8 mouse cellular contexts compared by ENCODE assay signal in the genomic region with DNA sequence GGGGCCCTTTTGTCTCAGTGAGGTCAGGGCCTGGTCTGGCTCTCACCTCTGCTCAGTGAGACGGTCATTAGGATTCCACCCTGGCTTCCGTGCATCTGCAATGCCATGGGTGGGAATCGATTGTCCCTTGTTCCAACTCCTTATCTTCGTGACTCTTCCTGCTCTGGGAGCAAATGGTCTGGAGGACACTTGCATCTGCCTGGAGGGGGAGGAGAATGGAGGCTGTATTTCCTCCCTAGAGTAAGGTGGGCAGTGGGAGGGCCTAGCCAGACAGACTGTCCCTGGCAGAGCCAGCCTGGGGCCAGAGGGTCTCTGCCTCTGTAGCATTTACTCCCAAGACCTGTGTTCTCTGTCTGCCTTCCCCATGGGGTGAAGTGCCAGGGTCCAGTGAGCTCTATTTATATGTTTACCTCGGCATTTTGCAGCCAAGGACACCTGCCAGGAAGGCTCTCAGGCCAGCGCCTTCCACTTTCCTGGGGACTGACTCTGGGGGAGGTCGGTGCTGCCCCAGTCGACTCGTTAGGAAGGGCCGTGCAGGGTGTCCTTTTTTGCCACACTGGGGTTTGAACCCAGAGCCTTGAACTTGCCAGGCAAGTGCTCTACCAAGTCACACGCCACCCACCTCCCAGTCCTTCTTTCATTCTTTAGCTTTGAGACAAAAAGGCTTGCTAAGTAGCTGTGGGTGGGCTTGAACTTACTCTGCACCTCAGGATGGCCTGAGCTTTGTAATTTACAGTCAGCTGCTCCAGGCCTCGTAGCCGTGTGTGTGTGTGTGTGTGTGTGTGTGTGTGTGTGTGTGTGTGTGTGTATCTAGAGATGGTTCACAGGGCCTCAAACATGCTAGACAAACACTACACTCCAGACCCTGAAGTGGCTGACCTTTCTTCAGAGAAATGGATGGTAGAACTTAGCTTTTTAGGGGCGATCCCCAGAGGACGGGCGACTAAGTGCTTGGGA.
DNase-seq lines count a peak whose midpoint lies in the region; ATAC-seq and TF ChIP-seq lines count a peak whose summit lies in the region.

No protein-coding gene starts in this region.

- peaks cover 19% of the 10 kb centered on the region for H3K79me2 ChIP-seq in liver, adult 2 months (ENCODE audit: control insufficient read depth, insufficient read depth, low read length)

- 0 out of 2 replicates have a peak overlapping the region, but pooled peaks have one; percentile 3 for H3K27ac ChIP-seq in liver, adult 2 months (replicated peaks; ENCODE audit: insufficient read depth, low read depth, low read length)
- H3K27ac ChIP-seq in intestine, embryonic 16.5 days (ENCODE audit: low read length) = peak overlapping the region; percentile 40; the same call in 1 of the 2 replicates
- no peak overlapping the region for H3K27ac ChIP-seq in neural tube, embryonic 12.5 days

- no peak overlapping the region for H3K4me2 ChIP-seq in intestine, embryonic 16.5 days (ENCODE audit: low read depth, low read length)
- peak overlapping the region; percentile 98 for H3K4me2 ChIP-seq in neural tube, embryonic 12.5 days (replicated peaks)

- no peak overlapping the region for H3K4me3 ChIP-seq in liver, adult 2 months (ENCODE audit: insufficient read depth, low read depth, low read length)
- H3K4me3 ChIP-seq in intestine, embryonic 16.5 days (ENCODE audit: low read length) = no peak overlapping the region
- peak overlapping the region; percentile 98; the same call in 1 of the 2 replicates for H3K4me3 ChIP-seq in neural tube, embryonic 12.5 days

- no peaks in the 10 kb centered on the region for H3K9me3 ChIP-seq in intestine, embryonic 16.5 days (ENCODE audit: control insufficient read depth, low read length)
- H3K9me3 ChIP-seq in neural tube, embryonic 12.5 days = no peaks in the 10 kb centered on the region

- no peak overlapping the region for H3K9ac ChIP-seq in liver, adult 2 months (ENCODE audit: low read depth, low read length)
- H3K9ac ChIP-seq in intestine, embryonic 16.5 days (ENCODE audit: low read depth, low read length) = 0 out of 2 replicates have a peak overlapping the region, but pooled peaks have one; percentile 42
- H3K9ac ChIP-seq in neural tube, embryonic 12.5 days = peak overlapping the region; percentile 10

- no peak for ATAC-seq in intestine, embryonic 16.5 days
- ATAC-seq in neural tube, embryonic 12.5 days (ENCODE audit: low FRiP score, low read depth) = no peak
- ATAC-seq in megakaryocyte progenitor cell, adult 5-6 weeks (replicated peaks; ENCODE audit: poor library complexity) = no peak

- H3K4me1 ChIP-seq in liver, adult 2 months (ENCODE audit: control insufficient read depth, insufficient read depth, low read length) = peaks cover 59% of the 10 kb centered on the region
- H3K4me1 ChIP-seq in intestine, embryonic 16.5 days (ENCODE audit: control insufficient read depth, insufficient read depth, low read length) = peaks cover 83% of the 10 kb centered on the region
- peaks cover 91% of the 10 kb centered on the region for H3K4me1 ChIP-seq in neural tube, embryonic 12.5 days

- H3K27me3 ChIP-seq in liver, adult 2 months (ENCODE audit: control insufficient read depth, insufficient read depth, low read length) = no peaks in the 10 kb centered on the region
- H3K27me3 ChIP-seq in intestine, embryonic 16.5 days (replicated peaks; ENCODE audit: control insufficient read depth, insufficient read depth, low read length) = 0 out of 2 replicates have a peak, but pooled peaks cover 3% of the 10 kb centered on the region
- H3K27me3 ChIP-seq in neural tube, embryonic 12.5 days (replicated peaks) = no peaks in the 10 kb centered on the region

- TF ChIP-seq POLR2A in liver, adult 2 months (IDR thresholded peaks at IDR 0.05; ENCODE audit: extremely low read depth, insufficient read depth, low read length) = no peak

- peak; percentile 37 for DNase-seq in adrenal gland, adult 2 months
- DNase-seq in adrenal gland, postnatal 14 days = no peak
- peak; percentile 60 for DNase-seq in liver, adult 2 months (ENCODE audit: extremely low read depth, low read depth, low spot score)
- no peak for DNase-seq in liver
- DNase-seq in cerebellum, postnatal 14 days = no peak

- 27% methylated on average over 16 of the region's 16 CpGs for WGBS in liver, adult 2 months
- WGBS in intestine, embryonic 16.5 days = 55% methylated on average over 16 of the region's 16 CpGs
- WGBS in neural tube, embryonic 12.5 days = 46% methylated on average over 16 of the region's 16 CpGs

- H3K36me3 ChIP-seq in liver, adult 2 months (ENCODE audit: control insufficient read depth, insufficient read depth, low read length) = no peaks in the 10 kb centered on the region
- H3K36me3 ChIP-seq in intestine, embryonic 16.5 days (ENCODE audit: control insufficient read depth, insufficient read depth, low read length) = no peaks in the 10 kb centered on the region
- H3K36me3 ChIP-seq in neural tube, embryonic 12.5 days = no peaks in the 10 kb centered on the region

- no peak for TF ChIP-seq CTCF in liver, adult 2 months (IDR thresholded peaks at IDR 0.05; ENCODE audit: low read depth, low read length)

Comparison
In these comparisons a context has a peak if more than half of its experiments do, and no peak if none do; other contexts are left out.
1. DNase-seq: peak in adrenal gland, adult 2 months (single experiment) and liver, adult 2 months (single experiment); none in adrenal gland, postnatal 14 days (single experiment), liver (single experiment) and cerebellum, postnatal 14 days (0 of 2).